Mouse (Mus musculus): ENCODE data around the gene Gpr62. TPM values are rescaled to one million over a fixed set of nuclear protein-coding genes. Genes with fewer than 3 reads are reported as not detected.

Gene Gpr62
- polyA plus RNA-seq, 1 experiment from 2014 or later, result 0.11 TPM

DNA sequence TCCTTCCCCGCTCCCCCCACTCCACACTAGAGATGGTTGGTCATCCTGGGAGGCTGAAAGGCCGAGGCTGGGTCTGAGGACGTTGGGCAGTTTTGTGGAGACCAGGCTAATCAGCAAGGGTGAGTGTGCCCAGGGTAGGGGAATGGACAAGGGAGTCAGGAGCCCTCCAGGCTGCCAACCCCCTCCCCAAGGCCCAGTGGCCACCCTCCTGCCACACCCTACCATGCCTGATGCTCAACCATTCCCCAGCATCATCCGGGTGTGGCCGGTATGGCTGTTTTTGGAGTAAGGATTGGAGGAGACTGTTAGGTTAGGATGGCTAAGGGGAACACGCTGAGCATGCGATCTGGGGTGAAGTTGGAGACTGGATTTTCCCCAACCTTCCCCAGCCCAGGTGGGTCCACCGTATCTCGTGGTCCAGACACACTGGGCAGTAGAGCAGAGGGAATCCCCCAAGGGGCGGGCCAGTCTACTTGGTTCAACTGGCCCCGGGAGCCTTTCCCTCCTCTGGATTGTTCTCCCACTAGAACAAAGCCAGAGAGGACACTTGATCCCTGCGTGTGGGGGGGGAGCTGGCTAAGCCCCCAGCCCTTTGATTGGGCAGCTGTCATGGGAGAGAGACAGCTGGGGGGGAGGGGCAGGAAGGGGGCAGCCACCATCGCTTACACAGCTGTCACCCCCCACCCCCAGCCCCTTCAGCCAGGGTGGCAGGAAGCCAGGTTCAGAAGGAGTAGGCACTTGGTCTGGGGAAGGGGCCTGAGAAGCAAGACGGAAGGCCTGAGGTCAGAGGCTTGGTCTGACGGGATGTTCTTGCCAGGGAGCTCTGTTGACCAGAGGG lies 9.2 kb downstream of the Gpr62 start:
- Histone ChIP-seq H3K4me3 (ENCODE audit: low read depth, low read length) (peak overlapping the region; percentile 75), H3K9me3 (ENCODE audit: control insufficient read depth, low read length) (no peaks in the 10 kb centered on the region), H3K9ac (ENCODE audit: low read depth, low read length) (no peak overlapping the region), H3K27ac (ENCODE audit: low read depth, low read length) (peak overlapping the region; percentile 19; the same call in 1 of the 2 replicates), H3K27me3 (replicated peaks; ENCODE audit: control insufficient read depth, insufficient read depth, low read length) (no peaks in the 10 kb centered on the region), H3K4me1 (replicated peaks; ENCODE audit: control insufficient read depth, insufficient read depth, low read length) (peaks cover 38% of the 10 kb centered on the region), H3K36me3 (ENCODE audit: control insufficient read depth, insufficient read depth, low read length) (peaks cover 7% of the 10 kb centered on the region), H3K4me2 (peak overlapping the region; percentile 91)
- 56% methylated on average over 14 of the region's 15 CpGs for WGBS
- DNase-seq (ENCODE audit: low spot score) (no peak), ATAC-seq (replicated peaks; ENCODE audit: low FRiP score) (no peak)

DNA sequence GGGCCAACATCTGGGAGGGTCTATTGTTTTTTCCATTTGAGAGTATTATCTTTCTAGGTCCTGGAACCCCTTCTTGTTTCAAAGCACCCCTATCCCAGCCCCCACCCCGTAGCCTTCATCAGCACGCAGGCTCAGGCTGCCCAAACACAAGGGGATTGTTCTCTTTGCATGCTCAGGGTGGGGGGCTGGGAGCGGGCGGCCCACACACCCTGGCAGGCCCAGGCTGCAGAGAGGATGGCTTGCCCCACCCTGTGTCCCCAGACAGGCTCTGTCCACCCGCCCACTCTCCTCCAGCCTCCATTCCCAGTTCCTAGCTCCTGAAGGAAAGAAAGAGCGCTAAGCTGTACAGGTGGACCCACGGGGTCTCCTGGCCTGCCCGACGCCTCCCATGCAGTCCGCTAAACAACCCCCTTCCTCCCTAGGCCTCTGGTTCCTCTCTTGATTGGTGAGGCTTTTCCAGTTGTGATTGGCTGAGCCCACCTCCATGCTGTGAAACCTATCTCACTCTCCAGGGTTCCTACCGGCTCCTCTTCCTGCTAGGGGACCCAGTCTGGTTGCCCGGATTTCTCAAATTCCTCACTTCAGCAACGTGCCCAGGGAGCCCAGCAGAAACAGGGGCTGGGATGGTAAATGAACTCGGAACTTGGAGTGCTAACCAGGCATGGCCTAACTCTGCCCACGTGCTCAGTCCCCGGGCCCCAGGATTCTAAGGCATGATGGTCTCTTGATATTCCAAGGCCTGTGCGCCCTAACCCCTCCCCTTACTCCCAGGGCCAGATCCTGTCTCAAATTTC lies 10.7 kb downstream of the Gpr62 start:
- WGBS, result 12% methylated on average over 17 of the region's 17 CpGs
- DNase-seq (ENCODE audit: low spot score) (no peak), ATAC-seq (replicated peaks; ENCODE audit: low FRiP score) (peak; percentile 10; the same call in 1 of the 2 replicates)
- H3K4me1 ChIP-seq (replicated peaks; ENCODE audit: control insufficient read depth, insufficient read depth, low read length), result peaks cover 49% of the 10 kb centered on the region
- peak overlapping the region; percentile 75 for H3K4me3 ChIP-seq (ENCODE audit: low read depth, low read length)
- peaks cover 2% of the 10 kb centered on the region; the same call in 1 of the 2 replicates for H3K36me3 ChIP-seq (ENCODE audit: control insufficient read depth, insufficient read depth, low read length)
- peak overlapping the region; percentile 91 for H3K4me2 ChIP-seq
- H3K27ac ChIP-seq (ENCODE audit: low read depth, low read length), result peak overlapping the region; percentile 52
- peak overlapping the region; percentile 73 for H3K9ac ChIP-seq (ENCODE audit: low read depth, low read length)
- H3K27me3 ChIP-seq (replicated peaks; ENCODE audit: control insufficient read depth, insufficient read depth, low read length), result no peaks in the 10 kb centered on the region
- H3K9me3 ChIP-seq (ENCODE audit: control insufficient read depth, low read length), result no peaks in the 10 kb centered on the region

DNA sequence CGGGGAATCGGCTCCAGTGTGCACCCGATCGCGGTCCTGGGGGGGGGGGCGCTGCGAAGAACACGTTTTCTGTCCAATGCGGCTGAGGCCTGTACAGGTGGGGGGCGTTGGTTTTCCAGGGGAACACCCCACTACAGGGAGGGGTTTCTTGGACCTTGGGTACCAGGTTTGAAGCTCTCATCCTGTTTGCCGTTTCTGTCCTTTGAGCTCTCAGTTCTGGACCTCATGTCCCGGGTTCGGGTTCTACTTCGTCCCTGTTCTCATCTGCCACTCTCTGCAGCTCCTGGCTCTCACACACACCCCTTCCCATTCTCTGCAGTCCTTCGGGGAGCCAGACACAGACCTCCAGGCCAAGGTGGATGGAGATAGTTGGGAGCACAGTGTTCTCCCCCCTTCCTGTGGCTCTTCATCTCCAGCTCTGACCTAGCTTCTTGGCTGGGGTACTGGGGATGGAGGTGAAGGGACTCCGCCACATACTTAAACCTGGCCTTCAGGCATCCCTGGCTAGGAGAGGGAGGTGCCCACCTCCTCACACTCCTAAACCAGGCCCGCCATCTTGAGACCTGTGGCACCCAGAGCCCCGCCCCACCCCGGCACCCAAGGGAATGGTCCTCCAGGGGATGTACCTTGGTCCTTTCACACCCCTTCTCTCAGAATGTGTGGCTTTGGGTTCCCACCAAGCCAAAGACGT lies 11.5 kb downstream of the Gpr62 start:
- peak overlapping the region; percentile 52 for H3K27ac ChIP-seq (ENCODE audit: low read depth, low read length)
- no peaks in the 10 kb centered on the region for H3K27me3 ChIP-seq (replicated peaks; ENCODE audit: control insufficient read depth, insufficient read depth, low read length)
- peak; percentile 11 for ATAC-seq (replicated peaks; ENCODE audit: low FRiP score)
- no peak for DNase-seq (ENCODE audit: low spot score)
- peak overlapping the region; percentile 73 for H3K9ac ChIP-seq (ENCODE audit: low read depth, low read length)
- H3K36me3 ChIP-seq (ENCODE audit: control insufficient read depth, insufficient read depth, low read length), result no peaks in the 10 kb centered on the region
- WGBS, result 6% methylated on average over 15 of the region's 20 CpGs
- peak overlapping the region; percentile 75 for H3K4me3 ChIP-seq (ENCODE audit: low read depth, low read length)
- H3K4me2 ChIP-seq, result peak overlapping the region; percentile 91
- H3K9me3 ChIP-seq (ENCODE audit: control insufficient read depth, low read length), result no peaks in the 10 kb centered on the region
- H3K4me1 ChIP-seq (replicated peaks; ENCODE audit: control insufficient read depth, insufficient read depth, low read length), result peaks cover 53% of the 10 kb centered on the region

DNA sequence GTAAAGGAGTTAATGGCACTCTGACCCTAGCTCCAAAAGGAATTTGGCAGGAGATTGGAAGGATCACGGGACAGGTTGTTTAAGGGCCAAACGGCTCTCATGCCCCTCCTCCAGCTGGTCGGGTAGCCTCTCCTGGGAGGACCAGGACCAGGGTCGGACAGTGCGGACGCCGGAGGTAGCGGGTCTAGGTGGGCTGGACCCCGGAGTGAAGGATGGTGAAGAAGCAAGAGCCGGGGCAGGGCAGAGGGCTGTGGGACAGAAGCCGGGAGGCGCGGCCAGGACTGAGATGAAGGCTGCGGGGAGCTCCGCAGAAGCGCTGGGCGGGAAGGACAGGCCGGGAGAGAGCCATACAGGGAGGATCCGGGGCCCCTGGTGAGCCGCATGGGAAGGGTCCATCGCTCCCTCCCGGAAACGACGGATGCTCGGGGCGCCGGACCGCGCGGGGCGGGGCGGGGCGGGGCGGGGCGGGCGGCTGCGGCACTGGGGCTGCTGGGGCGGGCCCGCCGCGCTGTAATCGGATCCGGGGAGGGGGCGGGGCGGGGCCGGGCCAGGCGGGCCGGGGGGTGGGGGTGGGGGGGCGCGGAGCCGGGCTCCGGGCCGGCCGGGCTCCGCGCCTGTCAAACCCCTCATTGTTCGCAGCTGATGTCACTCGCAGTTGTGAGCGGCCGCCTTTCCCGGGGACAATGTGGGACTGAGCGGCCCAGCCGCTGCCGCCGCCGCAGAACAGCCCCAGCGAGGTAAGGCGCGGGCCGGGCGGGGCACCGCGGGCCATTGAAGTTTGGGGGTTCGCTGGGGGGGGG lies 12.3 kb downstream of the Gpr62 start, which contains the start of gene Pcbp4:
Gene Pcbp4, plus strand, starts transcription at position 21 of the 800 bp plus-strand sequence.
- DNase-seq (ENCODE audit: low spot score), result peak; percentile 81
- Histone ChIP-seq H3K4me1 (replicated peaks; ENCODE audit: control insufficient read depth, insufficient read depth, low read length) (peaks cover 59% of the 10 kb centered on the region), H3K4me2 (peak within 1 kb of the TSS; percentile 91), H3K9ac (ENCODE audit: low read depth, low read length) (peak within 1 kb of the TSS; percentile 73), H3K36me3 (ENCODE audit: control insufficient read depth, insufficient read depth, low read length) (no peaks in the 10 kb centered on the region), H3K4me3 (ENCODE audit: low read depth, low read length) (peak within 1 kb of the TSS; percentile 75), H3K27me3 (replicated peaks; ENCODE audit: control insufficient read depth, insufficient read depth, low read length) (no peaks in the 10 kb centered on the region), H3K27ac (ENCODE audit: low read depth, low read length) (peak within 1 kb of the TSS; percentile 83), H3K9me3 (ENCODE audit: control insufficient read depth, low read length) (no peaks in the 10 kb centered on the region)
- WGBS, result 2% methylated on average over 55 of the region's 74 CpGs
- peak; percentile 70 for ATAC-seq (replicated peaks; ENCODE audit: low FRiP score)

DNA sequence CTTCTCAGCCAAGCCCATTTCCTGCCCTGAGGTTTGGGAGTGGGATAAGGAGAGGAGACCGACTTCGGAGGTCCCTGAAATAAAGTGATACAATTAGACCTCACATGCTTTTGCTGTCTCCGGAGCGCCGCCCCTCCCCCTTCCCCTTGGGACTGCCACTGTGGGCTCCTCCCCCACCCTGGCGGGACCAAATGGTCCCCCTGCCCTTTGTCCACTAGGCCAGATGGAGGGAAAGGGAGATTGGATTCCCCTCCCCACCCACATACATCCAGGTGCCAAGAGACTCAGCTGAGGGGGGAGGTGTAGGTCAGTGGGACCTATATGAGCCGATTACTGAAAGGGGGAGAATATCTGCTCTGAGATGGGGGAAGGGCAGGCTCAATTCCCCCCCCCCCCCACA lies 12.9 kb downstream of the Gpr62 start:
- H3K9me3 ChIP-seq (ENCODE audit: control insufficient read depth, low read length), result no peaks in the 10 kb centered on the region
- DNase-seq (ENCODE audit: low spot score), result peak; percentile 69
- peak overlapping the region; percentile 75 for H3K4me3 ChIP-seq (ENCODE audit: low read depth, low read length)
- no peaks in the 10 kb centered on the region for H3K36me3 ChIP-seq (ENCODE audit: control insufficient read depth, insufficient read depth, low read length)
- H3K9ac ChIP-seq (ENCODE audit: low read depth, low read length), result no peak overlapping the region; the same call in 1 of the 2 replicates
- H3K4me2 ChIP-seq, result peak overlapping the region; percentile 91
- peak overlapping the region; percentile 83 for H3K27ac ChIP-seq (ENCODE audit: low read depth, low read length)
- H3K27me3 ChIP-seq (replicated peaks; ENCODE audit: control insufficient read depth, insufficient read depth, low read length), result no peaks in the 10 kb centered on the region
- H3K4me1 ChIP-seq (replicated peaks; ENCODE audit: control insufficient read depth, insufficient read depth, low read length), result peaks cover 63% of the 10 kb centered on the region
- peak; percentile 16; the same call in 1 of the 2 replicates for ATAC-seq (replicated peaks; ENCODE audit: low FRiP score)
- 4% methylated on average over 7 of the region's 7 CpGs for whole genome bisulfite sequencing

DNA sequence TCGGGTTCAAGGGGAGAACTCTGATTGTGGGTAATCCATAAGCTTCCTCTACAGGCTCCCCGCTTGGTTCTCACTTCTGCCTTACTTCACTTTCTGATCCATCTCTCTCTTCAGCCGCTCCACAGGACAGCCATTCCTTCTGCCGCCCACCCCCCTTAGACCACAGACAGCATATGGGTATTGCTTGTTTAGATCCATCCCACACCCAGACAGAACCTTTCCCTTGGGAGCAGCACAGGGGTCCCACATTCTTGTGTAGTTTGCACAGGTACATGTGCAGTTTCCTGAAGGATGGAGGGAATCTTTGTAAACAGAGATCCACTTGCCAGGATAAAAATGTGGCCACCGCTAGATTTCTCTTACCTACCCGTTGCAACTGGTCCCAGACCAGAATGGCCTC lies 13.4 kb downstream of the Gpr62 start:
- H3K36me3 ChIP-seq (ENCODE audit: control insufficient read depth, insufficient read depth, low read length), result no peaks in the 10 kb centered on the region
- no peaks in the 10 kb centered on the region for H3K27me3 ChIP-seq (replicated peaks; ENCODE audit: control insufficient read depth, insufficient read depth, low read length)
- no peak for DNase-seq (ENCODE audit: low spot score)
- peak overlapping the region; percentile 75; the same call in 1 of the 2 replicates for H3K4me3 ChIP-seq (ENCODE audit: low read depth, low read length)
- H3K9me3 ChIP-seq (ENCODE audit: control insufficient read depth, low read length), result no peaks in the 10 kb centered on the region
- H3K27ac ChIP-seq (ENCODE audit: low read depth, low read length), result peak overlapping the region; percentile 6; the same call in 1 of the 2 replicates
- peak overlapping the region; percentile 91 for H3K4me2 ChIP-seq
- WGBS, result 33% methylated on average over 6 of the region's 6 CpGs
- peaks cover 66% of the 10 kb centered on the region for H3K4me1 ChIP-seq (replicated peaks; ENCODE audit: control insufficient read depth, insufficient read depth, low read length)
- ATAC-seq (replicated peaks; ENCODE audit: low FRiP score), result no peak
- H3K9ac ChIP-seq (ENCODE audit: low read depth, low read length), result no peak overlapping the region

DNA sequence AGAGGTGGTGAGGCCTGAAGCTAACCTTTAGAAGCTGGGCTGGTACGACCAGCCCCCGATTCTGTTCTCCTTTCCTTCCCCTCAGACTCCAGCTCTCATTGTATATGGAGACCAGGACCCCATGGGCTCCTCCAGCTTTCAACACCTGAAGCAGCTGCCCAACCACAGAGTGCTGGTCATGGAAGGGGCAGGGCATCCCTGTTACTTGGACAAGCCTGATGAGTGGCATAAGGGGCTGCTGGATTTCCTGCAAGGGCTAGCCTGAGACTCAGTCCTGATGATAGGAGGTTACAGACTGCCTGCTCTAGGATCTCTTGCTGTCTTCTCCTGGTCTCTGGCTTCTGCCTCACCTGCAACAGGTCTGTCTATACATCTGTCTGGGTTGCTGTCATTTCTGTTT lies 13.8 kb downstream of the Gpr62 start:
- Histone ChIP-seq H3K4me1 (replicated peaks; ENCODE audit: control insufficient read depth, insufficient read depth, low read length) (peaks cover 63% of the 10 kb centered on the region), H3K27me3 (replicated peaks; ENCODE audit: control insufficient read depth, insufficient read depth, low read length) (no peaks in the 10 kb centered on the region), H3K9ac (ENCODE audit: low read depth, low read length) (no peak overlapping the region), H3K4me2 (peak overlapping the region; percentile 91), H3K4me3 (ENCODE audit: low read depth, low read length) (no peak overlapping the region), H3K27ac (ENCODE audit: low read depth, low read length) (no peak overlapping the region), H3K36me3 (ENCODE audit: control insufficient read depth, insufficient read depth, low read length) (no peaks in the 10 kb centered on the region), H3K9me3 (ENCODE audit: control insufficient read depth, low read length) (no peaks in the 10 kb centered on the region)
- 49% methylated on average over 2 of the region's 2 CpGs for WGBS
- DNase-seq (ENCODE audit: low spot score) (no peak), ATAC-seq (replicated peaks; ENCODE audit: low FRiP score) (no peak)
